Comparison of ENCODE assay signal across 9 mouse cellular contexts in genomic region chr1:175118904-175119555, GRCm38 (mm10).
DNase-seq lines count a peak whose midpoint lies in the region; TF ChIP-seq lines count a peak whose summit lies in the region.
"Had no signal": no experiment of that assay in that cellular context is flagged by ENCODE, and none has a peak within 500 bp of the region (broad histone marks: within the 10 kb centered on the region; RNA-seq: fewer than 3 reads in every experiment).

No protein-coding gene starts in this region.

- TF ChIP-seq CTCF in left cerebral cortex, adult 2 months (IDR thresholded peaks at IDR 0.05): peak; percentile 45

- no peak overlapping the region for H3K27ac ChIP-seq in left cerebral cortex, adult 2 months
- H3K27ac ChIP-seq: stomach, embryonic 15.5 days had no signal

- intact Hi-C loops in left cerebral cortex, adult 2 months (cut with DNase I): no loop called here
- intact Hi-C loops in left cerebral cortex, postnatal 36 days (cut with DNase I): no loop called here

- H3K4me3 ChIP-seq in left cerebral cortex, adult 2 months: no peak overlapping the region
- H3K4me3 ChIP-seq: stomach, embryonic 15.5 days had no signal

- no peak for DNase-seq in left cerebral cortex, adult 2 months (ENCODE audit: extremely low spot score in 1 of 2, low spot score in 2 of 2)
- no peak for DNase-seq in left cerebral cortex, postnatal 36 days (ENCODE audit: low spot score in 2 of 2)
- peak; percentile 47 for DNase-seq in adrenal gland, postnatal 14 days
- peak; percentile 12 for DNase-seq in embryo, embryonic 9.5 days (ENCODE audit: extremely low spot score)
- peak; percentile 11 to 17 for DNase-seq in kidney, postnatal 4 days
- DNase-seq in MN1 (ENCODE audit: low spot score): no peak
- no peak for DNase-seq in urinary bladder, postnatal 25 days (ENCODE audit: low spot score)
- DNase-seq in spleen, adult 12 weeks (ENCODE audit: low spot score): no peak

Comparison
In these comparisons a context has a peak if more than half of its experiments do, and no peak if none do; other contexts are left out.
1. DNase-seq: peak in adrenal gland, postnatal 14 days (single experiment), embryo, embryonic 9.5 days (single experiment) and kidney, postnatal 4 days (2 of 2); none in left cerebral cortex, adult 2 months (0 of 2), left cerebral cortex, postnatal 36 days (0 of 2), MN1 (single experiment), urinary bladder, postnatal 25 days (single experiment) and spleen, adult 12 weeks (single experiment).